Mouse (Mus musculus): Measurements from ENCODE around the gene Cct5.
"Not testable (repeated sequence)": the region's sequence is repeated elsewhere in the genome, so short reads cannot be mapped to it uniquely, and the experiment has no call there.

The Cct5 gene

DNA sequence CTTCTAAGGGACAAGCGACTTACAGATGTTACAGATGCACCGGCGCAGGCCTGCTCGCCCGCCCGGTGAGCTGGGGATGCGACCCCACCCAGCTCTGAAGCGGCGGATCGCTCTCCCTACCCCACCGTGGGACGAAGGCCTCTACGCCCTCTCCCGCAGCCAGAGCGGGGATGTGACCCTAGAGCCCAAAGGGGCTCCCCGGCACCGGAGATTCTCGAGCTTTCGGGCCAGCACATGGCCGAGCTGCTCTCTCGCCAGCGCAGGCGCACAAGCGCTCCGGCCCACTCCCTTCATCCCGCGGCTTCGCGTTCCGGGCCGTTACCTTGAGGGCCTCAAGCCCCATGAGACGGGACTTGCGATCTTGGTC is 342 bp downstream of the Cct5 start:
- no peak for DNase-seq (ENCODE audit: inconsistent age in 2 of 2, low spot score in 1 of 2)

DNA sequence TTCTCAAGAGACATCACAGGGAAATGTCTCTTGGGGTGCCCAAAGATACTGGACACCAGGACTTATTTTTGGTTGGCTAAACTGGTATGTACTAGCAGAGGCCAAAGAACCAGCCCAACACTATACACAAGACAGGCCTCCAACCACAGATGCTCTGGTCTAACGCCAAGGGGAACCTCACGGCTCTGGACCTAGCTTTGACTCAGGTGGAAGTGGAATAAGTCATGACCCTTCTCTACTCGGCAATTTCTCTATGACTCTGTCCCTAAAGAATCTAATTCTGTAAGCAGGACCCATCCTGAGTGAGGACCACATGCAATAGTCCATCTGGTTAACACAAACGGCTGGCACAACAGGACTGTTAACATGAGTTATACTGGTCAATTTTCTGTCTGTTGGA is 1.8 kb downstream of the Cct5 start:
- peak in 1 of 2 experiments; percentile 51 for DNase-seq (ENCODE audit: inconsistent age in 2 of 2, low spot score in 1 of 2)

DNA sequence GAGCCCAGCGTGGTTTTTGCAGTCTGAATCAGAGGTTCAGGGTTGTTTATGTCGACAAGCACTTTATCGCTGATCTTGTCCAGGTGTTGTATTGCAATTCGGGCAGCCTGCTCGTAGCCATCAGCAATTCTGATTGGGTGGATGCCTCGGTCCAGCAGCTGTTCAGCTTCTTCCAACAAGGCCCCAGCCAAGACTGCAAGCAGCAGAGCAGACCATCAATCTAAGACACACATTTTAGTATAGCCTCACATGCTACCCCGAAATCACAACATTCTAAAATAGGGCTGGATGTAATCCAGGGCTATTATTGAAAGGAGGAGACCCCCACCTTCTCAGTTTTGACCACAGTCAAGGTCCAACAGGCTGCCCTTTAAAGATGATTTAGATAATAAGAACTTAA is 6.0 kb downstream of the Cct5 start:
- DNase-seq (ENCODE audit: inconsistent age in 2 of 2, low spot score in 1 of 2): no peak

DNA sequence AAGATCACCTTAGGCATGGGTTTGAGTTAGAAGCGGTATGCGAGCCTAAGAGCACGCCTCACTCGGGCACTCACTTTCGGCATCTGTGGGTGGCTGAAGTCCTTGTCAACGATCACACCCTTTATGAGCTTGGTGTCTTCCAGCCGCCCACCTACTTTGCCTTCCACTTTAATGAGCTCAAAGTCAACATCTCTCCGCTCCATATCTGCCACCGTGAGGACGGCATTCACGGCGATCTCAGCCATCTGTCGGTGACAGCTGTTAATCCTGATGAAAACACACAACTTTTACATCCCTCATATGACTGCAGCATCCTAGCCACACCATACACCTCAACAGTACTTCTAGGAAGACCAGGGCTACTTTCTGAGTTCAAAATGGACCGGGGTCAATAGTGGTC is 7.3 kb downstream of the Cct5 start:
- no peak for DNase-seq (ENCODE audit: inconsistent age in 2 of 2, low spot score in 1 of 2)

DNA sequence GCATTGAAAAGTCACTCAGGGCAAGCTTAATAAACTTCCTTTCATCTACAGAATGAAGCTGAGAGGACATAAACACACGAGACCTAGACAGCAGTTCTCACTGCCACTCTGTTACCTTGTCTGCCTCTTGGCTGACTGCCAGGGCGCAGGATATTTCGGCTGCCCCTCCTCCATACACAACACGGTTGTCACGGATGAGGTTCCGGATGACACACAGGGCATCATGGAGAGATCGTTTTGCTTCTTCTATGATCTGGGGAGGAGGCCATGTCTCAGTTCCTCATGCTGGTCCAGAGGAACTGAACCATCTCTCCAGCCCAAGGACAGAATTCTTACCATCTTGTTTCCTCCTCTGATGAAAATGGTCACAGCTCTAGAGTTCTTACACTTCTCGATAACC is 9.1 kb downstream of the Cct5 start:
- DNase-seq (ENCODE audit: inconsistent age in 2 of 2, low spot score in 1 of 2): peak in 1 of 2 experiments; percentile 54

DNA sequence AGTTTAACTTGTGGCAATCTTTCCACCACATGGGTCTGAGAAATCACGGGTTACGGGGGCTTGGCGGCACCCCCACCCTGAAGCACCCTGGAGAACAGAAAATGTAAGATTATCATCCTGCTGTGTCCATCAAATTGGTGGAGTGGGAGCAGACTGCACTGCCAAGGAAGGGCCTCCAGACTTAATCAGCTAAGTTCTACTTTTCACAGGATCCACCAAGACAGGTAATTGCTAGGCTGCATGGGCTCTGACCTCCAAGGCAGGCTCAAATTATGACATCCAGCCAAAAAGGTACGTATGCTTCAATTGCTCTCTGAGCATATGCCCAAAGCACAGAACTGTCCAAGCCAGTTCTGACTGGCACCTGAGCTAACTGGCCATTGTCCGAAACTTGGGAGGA is 11.4 kb downstream of the Cct5 start:
- no peak for DNase-seq (ENCODE audit: inconsistent age in 2 of 2, low spot score in 1 of 2)

DNA sequence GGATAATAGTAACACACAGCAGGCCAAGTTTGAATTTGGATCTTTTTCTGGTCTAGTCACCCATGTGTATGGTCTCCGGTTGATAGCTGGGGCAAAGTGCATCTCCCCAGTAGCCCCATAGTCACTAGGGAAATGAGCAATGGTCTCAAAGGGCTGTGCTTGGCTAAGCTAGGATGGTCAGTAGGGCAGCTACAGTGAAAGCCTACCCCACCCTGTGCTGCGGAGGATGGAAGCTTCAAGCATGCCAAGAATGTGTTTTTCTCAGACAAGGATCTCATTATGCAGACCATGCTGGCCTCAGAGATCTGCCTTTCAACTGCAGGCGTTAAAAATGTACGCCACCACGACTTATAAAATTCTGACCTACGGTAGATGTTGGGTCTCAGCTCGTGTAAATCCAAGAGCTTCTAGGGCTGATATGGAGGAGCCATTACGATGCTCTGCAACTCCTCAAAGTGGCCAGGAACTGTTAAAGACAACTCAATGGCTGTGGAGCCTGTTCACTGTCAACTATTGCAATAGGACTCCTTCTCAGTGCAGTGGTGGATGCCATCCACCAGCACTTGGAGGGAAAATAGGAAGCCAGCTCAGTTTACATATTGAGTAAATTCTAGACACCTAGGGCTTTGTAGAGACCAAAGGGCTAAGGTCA is 12.5 kb downstream of the Cct5 start:
- DNase-seq (ENCODE audit: inconsistent age in 2 of 2, low spot score in 1 of 2): peak in 1 of 2 experiments; percentile 48

DNA sequence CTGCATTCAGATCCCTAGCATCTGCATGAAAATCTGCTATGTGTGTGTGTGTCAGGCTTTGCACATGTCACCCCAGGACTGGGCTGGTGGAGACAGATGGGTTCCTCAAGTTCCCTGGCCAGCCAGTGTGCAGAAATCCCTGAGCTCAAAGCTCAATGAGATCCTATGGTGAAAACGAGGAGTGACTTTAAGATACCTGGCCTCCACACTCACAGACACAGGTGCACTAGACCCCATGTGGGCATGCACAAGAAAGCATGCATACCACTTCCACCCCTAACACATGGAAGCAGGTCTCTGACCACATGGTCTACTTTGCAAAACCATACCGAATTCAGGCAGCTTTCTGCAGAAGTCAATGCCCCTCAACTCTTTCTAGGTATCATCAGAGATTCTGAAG is 13.8 kb downstream of the Cct5 start:
- no peak for DNase-seq (ENCODE audit: inconsistent age in 2 of 2, low spot score in 1 of 2)

DNA sequence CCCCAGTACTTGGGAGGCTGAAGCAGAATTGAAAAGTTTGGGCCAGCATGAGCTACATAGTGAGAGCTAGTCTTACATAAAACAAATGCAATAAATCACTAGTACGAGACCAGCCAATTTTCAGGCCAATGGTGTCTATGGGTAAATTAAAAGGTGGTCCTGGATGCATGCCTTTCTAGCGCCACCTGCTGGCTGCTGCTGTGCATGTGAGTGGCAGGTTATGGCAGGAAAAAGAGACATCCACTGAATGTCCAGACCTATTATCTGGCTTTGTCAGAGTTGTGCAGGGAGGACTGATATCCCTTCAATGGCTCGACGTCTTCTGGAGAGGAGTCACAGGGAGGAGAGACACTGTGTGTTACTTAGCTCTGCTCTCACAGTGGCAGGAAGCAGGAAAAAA is 15.1 kb downstream of the Cct5 start:
- DNase-seq (ENCODE audit: inconsistent age in 2 of 2, low spot score in 1 of 2): peak; percentile 85 to 96

DNA sequence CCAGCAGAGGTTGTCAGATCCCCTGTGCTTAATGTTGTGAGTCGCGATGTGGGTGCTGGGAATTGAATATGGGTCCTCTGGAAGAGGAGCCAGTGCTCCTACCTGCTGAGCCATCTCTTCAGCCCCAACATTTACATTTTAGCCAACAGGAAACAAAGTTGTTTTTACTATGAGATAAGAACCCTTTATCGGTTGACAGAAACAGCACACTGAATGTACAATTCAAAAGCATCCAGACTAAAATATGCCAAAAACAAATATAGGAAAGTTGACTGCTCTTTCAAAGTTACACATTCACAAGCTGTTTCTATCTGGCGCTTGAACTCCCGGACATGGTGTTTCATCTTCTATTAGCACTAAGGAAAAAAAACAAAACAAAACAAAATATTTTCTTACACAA is 15.5 kb downstream of the Cct5 start:
- no peak for DNase-seq (ENCODE audit: inconsistent age in 2 of 2, low spot score in 1 of 2)

DNA sequence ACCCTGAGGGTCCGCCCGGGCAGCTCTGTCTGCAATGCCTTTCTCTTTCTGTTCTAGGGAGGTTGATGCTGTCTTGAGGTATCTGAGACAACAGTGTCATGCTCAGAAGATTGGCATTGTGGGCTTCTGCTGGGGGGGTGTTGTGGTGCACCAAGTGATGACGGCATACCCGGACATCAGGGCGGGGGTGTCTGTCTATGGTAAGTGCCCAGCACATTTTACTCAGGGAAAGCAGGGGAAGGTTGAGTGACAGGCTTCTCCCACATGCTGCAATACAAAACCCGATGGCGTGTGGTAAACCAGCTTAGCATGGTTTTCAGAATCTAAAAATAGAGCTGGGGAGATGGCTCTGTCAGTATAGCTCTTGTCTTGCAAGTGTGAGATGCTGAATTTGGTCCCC is 16.4 kb downstream of the Cct5 start:
- no peak for DNase-seq (ENCODE audit: inconsistent age in 2 of 2, low spot score in 1 of 2)

DNA sequence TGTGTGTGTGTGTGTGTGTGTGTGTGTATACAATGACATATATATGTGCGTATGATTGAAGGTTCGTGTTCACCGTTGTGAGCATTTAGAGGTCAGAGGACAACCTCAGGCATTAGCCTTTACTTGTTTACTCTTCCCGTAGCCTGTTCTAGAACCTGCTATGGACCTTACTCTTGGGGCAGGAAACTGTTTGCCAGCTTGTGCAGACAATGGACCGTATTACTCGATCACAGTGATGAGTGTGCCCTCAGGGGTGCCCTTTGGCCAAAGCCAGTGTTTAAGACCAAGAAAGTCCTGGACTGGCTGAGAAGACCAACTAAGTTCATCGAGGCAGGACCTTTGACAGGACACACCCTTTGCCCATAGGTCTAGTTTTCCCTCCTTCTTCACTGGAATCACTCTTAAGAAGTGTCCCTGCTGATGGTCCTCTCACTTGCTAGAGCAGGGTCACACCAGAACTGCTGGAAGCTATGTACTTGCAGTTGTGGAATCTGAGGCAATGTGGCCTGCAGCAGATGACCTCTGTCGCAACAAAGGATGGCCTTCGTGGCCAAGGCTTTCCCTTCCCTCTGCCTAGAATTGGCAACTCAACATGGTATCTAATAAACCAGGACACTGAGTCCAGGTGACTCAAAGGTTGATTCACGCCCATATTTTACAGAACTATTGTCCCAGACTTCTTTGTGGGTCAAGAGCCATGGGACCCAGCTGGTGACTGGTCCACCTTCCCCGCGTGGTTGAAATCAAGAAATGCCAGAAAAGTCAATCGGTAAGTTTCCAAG is 18.1 kb downstream of the Cct5 start:
- peak; percentile 82 to 94 for DNase-seq (ENCODE audit: inconsistent age in 2 of 2, low spot score in 1 of 2)

DNA sequence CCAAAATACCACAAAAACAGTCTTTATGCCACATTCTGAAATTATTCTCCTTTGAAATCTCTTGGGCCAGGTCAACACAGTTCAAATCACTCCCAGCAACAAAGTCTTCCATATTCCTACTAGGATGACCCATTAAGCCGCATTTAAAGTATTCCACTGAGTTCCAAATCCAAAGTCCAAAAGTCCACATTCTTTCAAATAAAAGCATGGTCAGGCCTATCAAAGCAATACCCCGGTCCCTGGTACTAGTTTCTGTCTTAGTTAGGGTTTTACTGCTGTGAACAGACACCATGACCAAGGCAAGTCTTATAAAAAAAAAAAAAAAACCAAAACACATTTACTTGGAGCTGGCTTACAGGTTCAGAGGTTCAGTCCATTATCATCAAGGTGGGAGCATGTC is 20.5 kb downstream of the Cct5 start:
- not testable (repeated sequence) for DNase-seq (ENCODE audit: inconsistent age in 2 of 2, low spot score in 1 of 2)

DNA sequence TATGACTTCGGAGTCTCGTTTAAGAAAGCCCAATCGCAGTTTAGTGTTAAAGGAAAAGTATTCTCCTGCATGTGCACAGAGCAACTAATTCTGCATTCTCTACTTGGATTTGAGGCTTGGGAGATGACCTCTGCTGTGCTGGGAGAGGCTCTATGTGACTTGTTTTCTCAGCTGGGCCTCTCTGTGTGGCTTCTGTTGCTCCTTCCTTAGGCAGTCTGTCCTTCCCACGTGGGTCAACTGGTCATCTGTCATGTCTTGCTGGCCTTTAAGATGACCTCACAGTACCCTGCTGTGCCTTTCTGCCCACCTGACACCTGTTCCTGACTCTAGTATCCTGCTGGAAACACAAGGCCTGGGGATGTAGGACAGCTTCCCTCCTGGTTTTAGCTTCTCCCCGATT is 25.5 kb downstream of the Cct5 start:
- DNase-seq (ENCODE audit: inconsistent age in 2 of 2, low spot score in 1 of 2): peak in 1 of 2 experiments; percentile 64

DNA sequence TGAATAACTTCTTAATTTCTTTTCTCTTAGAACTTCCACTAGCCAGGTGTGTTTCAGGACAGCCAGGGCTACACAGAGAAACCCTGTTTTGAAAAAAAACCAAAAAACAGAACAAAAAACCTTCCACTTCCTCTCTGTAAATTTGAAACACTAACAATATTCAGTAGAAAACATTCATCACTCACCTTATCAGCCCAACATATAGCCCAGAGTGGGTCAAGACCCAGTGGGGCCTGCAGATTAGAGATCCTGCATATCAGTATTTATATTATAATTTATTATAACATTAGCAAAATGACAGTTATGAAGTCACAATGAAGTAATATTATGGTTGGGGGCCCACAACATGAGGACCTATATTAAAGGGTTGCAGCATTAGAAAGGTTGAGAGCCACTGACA is 27.9 kb downstream of the Cct5 start:
- no peak for DNase-seq (ENCODE audit: inconsistent age in 2 of 2, low spot score in 1 of 2)

DNA sequence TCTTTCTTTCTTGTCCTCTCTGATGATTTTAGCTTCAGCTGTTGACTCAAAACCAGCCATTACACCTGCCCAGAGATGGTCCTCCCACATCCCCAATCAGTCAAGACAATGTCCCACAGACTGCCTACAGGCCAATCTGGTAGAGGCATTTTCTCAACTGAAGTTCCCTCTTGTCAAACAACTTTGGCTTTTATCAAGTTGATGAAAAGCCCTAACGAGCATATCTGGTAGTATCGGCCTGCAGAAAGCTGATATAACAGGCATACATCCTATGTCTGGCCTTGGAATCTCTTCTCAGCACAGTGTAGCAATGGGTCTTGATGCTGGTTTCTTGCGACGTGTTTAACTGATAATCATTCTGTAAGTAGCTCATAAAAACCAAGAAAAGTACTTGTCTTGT is 28.3 kb downstream of the Cct5 start:
- no peak for DNase-seq (ENCODE audit: inconsistent age in 2 of 2, low spot score in 1 of 2)

DNA sequence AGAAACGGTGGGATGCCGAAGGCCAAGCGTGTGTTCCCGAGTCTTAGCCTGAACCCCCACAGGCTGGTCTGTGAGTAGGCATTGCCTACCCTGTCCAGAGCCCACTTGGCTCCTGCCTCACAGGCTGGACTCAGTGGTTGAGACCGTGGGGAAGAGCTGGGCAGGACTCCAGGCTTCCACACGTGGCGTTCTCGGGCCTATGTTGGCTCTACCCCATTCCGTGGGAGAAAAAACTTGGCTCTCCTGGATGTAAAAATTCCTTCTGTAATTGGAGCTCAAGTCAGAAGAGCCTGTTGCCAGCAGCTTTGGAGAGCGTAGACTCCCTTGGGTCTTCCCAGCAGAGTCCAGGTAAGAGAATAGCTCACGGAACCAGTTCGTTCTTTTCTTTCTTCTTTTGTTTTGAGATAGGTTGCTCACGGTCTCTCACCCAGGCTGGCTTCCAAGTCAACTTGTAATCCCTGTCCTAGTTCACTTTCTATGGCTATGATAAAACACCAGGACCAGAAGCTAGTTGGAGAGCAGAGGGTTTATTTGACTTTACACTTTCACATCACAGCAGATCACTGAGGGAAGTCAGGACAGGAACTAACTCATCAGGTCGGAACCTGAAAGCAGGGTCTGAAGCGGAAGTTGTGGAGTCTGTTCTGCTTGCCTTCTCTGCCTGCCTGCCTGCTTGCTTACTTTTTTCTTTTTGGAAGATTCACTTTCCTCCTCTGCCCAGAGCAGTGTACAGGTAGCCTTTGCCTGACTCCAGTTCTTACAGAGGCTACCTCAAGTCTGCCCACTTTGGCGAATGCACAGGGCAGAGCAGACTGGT is 29.5 kb downstream of the Cct5 start:
- peak in 1 of 2 experiments; percentile 62 for DNase-seq (ENCODE audit: inconsistent age in 2 of 2, low spot score in 1 of 2)

DNA sequence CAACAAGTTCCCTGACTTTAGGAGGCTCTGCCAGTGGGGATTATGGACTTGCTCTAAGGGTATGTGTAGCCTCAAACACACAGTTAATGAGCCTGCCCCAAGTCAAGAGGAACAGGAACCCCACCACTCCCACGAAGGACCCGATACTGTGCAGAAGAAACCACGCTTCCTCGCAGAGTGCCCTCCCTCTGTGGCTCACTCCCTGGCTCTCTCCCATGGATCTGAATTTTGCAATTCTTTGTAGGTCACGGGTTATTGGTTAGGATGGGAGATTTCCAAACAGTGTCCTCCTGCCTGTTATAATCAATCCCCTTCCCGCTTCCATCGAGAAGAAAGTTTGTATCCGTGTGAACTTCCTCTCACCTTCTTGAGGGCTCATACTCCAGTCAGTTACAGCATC is 30.6 kb downstream of the Cct5 start:
- peak in 1 of 2 experiments; percentile 85 for DNase-seq (ENCODE audit: inconsistent age in 2 of 2, low spot score in 1 of 2)

DNA sequence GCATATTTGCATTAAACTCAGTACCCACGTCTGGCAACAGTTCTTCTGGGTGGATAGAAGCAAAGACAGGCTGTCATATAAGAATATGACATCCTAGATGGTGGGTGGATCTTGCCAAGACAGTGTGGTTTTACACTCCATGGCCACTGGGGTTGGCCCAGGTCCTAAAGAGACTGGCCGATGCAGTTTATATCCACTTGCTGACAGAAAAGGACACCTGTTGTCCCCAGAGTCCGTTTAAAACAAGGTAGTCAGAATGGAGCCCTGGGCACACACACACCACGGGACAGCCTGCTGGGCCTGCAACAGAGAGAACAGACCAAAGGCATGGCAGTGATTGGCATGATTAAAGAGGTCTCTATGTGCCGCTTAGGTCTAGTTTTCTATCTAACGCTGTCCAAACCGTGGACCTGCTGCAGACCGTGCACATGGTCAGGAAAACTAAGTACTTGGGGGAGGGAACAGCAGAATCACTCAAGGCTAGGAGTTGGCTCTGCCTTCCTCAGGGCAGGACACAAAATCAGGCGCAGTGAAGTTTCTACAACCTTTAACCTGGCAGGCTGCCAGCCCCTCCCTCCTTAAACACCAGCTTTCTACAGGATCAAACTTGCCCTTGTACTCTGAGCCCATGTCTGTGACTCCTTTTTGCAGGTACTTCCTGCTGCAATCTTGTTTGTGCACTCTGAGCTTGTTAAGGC is 32.1 kb downstream of the Cct5 start:
- peak; percentile 76 to 90 for DNase-seq (ENCODE audit: inconsistent age in 2 of 2, low spot score in 1 of 2)

DNA sequence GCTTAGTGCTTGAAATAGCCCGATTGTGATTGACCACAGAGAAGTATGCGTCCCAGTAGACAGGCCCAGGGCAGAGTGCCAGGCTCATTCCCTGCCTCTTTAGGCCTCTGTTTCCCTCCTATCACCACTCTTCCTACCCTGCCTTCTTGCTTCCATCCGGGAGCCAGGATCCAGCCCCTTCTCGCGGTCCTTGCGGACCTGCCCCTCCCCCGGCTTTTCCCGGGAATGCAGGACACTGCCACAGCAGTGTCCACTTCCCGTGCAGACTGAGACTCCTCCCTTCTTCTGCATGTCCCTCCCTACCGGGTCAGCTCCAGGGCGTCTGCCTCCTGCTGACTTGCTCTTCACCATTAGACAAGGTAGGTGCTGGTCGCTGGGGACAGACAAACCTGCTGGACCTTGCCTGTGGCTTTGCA is 33.0 kb downstream of the Cct5 start:
- DNase-seq (ENCODE audit: inconsistent age in 2 of 2, low spot score in 1 of 2): peak; percentile 84 to 93

DNA sequence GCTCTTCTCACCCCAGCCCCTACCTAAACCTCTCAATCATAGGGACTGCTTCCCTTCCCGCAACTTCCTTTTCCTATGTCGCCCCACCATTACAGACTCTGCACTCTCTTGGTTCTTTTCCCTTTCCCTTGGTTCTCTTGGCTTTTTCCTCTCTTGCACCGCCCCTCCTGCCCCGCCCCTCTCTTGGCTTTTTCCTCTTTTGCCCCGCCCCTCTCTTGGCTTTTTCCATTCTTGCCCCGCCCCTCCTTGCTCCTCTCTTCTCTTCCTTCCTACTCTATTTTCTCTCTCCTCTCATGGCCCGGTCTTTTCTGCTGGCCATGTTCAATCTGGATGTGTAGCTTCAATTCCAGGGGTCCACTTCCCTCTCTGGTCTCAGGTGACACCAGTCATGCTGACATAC is 34.2 kb downstream of the Cct5 start:
- peak in 1 of 2 experiments; percentile 73 for DNase-seq (ENCODE audit: inconsistent age in 2 of 2, low spot score in 1 of 2)

All from adrenal gland, adult (tissue).